Mouse (Mus musculus) c-Kit-positive CD71-negative TER-119-negative erythroid progenitor cells, embryonic 14.5 days (primary cell): Measurements from ENCODE around the gene Klhl33.
"Not testable (repeated sequence)": the region's sequence is repeated elsewhere in the genome, so short reads cannot be mapped to it uniquely, and the experiment has no call there.

Experiments
- DNase-seq: peaks from one replicate; pipeline ENCODE4 v3.0.0-alpha.2; 2013; ENCODE audit warnings: low read depth

Gene Klhl33

GRCm38 (mm10) chr14:50897374-50897765 is at the start of gene Klhl33:
TSS of gene Klhl33 (minus strand) at chr14:50897507.
- DNase-seq: no peak

- DNase-seq: not testable (repeated sequence)
Measured at GRCm38 (mm10) chr14:50945526-50945925, 48.2 kb upstream of the Klhl33 start.

GRCm38 (mm10) chr14:50945081-50945480 is 47.8 kb upstream of the Klhl33 start:
- DNase-seq: not testable (repeated sequence)

GRCm38 (mm10) chr14:50944668-50945033 is 47.3 kb upstream of the Klhl33 start:
- DNase-seq: not testable (repeated sequence)

- peak; percentile 89 for DNase-seq
Measured at GRCm38 (mm10) chr14:50943932-50944667, 46.8 kb upstream of the Klhl33 start, which contains the start of gene Gm49342. TSS of gene Gm49342 (plus strand) at chr14:50944517.

GRCm38 (mm10) chr14:50938940-50939339 is 41.6 kb upstream of the Klhl33 start:
- no peak for DNase-seq

GRCm38 (mm10) chr14:50938119-50938908 is 41.0 kb upstream of the Klhl33 start:
- DNase-seq: no peak

GRCm38 (mm10) chr14:50936649-50937048 is 39.3 kb upstream of the Klhl33 start:
- DNase-seq: no peak

- no peak for DNase-seq
Measured at GRCm38 (mm10) chr14:50931493-50932020, 34.2 kb upstream of the Klhl33 start.

- peak; percentile 96 for DNase-seq
Measured at GRCm38 (mm10) chr14:50930754-50931492, 33.6 kb upstream of the Klhl33 start, which contains the start of the genes Pip4p1 and Pnp. TSS of gene Pip4p1 (minus strand) at chr14:50930856. TSS of gene Pnp (plus strand) at chr14:50931082.

GRCm38 (mm10) chr14:50930377-50930753 is 33.1 kb upstream of the Klhl33 start:
- no peak for DNase-seq

- DNase-seq: no peak
Measured at GRCm38 (mm10) chr14:50929951-50930350, 32.6 kb upstream of the Klhl33 start.

GRCm38 (mm10) chr14:50927366-50927765 is 30.1 kb upstream of the Klhl33 start:
- no peak for DNase-seq

- no peak for DNase-seq
Measured at GRCm38 (mm10) chr14:50925111-50925920, 28.0 kb upstream of the Klhl33 start.

- DNase-seq: peak; percentile 95
Measured at GRCm38 (mm10) chr14:50924281-50925064, 27.2 kb upstream of the Klhl33 start, which contains the start of the genes Osgep and Apex1. TSS of gene Osgep (minus strand) at chr14:50924893. TSS of gene Apex1 (plus strand) at chr14:50924968.

- not testable (repeated sequence) for DNase-seq
Measured at GRCm38 (mm10) chr14:50923437-50923836, 26.1 kb upstream of the Klhl33 start.

- DNase-seq: no peak
Measured at GRCm38 (mm10) chr14:50911356-50911755, 14.0 kb upstream of the Klhl33 start.

GRCm38 (mm10) chr14:50908126-50908525 is 10.8 kb upstream of the Klhl33 start:
- DNase-seq: no peak

- not testable (repeated sequence) for DNase-seq
Measured at GRCm38 (mm10) chr14:50905327-50905726, 8.0 kb upstream of the Klhl33 start.

GRCm38 (mm10) chr14:50904828-50905129 is 7.5 kb upstream of the Klhl33 start:
- DNase-seq: no peak
